Mouse (Mus musculus) liver, postnatal 0 days (tissue): ENCODE measurements around the gene Olfm3.

Experiments used
- CTCF ChIP-seq: sonication (generic); IDR thresholded peaks from 2 replicates; pipeline ENCODE4 v1.5.1; 2016; ENCODE audit warnings: antibody characterized with exemption, low read depth
- EP300 ChIP-seq: IDR thresholded peaks from 2 replicates; pipeline ENCODE4 v1.6.1; 2016; ENCODE audit warnings: antibody characterized with exemption, low read depth, mild to moderate bottlenecking

- no peak for TF ChIP-seq EP300
- TF ChIP-seq CTCF = no peak
Measured at GRCm38 (mm10) chr3:114959311-114959967, 55.6 kb downstream of the Olfm3 start.
